Mouse (Mus musculus): ENCODE measurements at regions not wholly inside any gene's neighbourhood (a gene's known extent, or its start where the extent isn't known, plus 50 kb on each side); places are given as distances from the start of the nearest gene placed in this dataset.

DNA sequence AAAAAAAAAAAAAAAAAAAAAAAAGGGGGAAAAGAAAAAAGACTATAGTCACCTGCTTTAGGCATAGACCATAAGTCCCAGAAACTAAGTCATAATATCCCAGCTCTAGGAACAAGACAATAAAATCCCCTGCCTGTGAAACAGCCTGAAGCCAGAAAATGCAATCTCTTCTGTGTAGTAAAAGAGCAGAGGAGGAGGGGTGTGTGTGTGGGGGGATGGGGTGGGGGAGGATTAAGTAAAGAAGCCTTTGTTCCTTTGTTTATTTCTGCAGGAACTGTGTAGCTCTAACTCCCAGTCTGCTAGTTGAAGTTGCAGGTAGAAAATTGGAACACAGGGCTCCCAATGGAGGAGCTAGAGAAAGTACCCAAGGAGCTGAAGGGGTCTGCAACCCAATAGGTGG is 532.2 kb downstream of the Zbbx start:
- no peak for TF ChIP-seq POLR2A (IDR thresholded peaks at IDR 0.05; ENCODE audit: borderline replicate concordance, insufficient read depth, low read length)
- no peak for TF ChIP-seq CTCF (IDR thresholded peaks at IDR 0.05; ENCODE audit: borderline replicate concordance, insufficient read depth, low read depth, low read length)
